Mouse (Mus musculus): ENCODE measurements around the gene Ubald2. TPM values are rescaled to one million over a fixed set of nuclear protein-coding genes. Genes with fewer than 3 reads are reported as not detected.
"Not testable (repeated sequence)": the region's sequence is repeated elsewhere in the genome, so short reads cannot be mapped to it uniquely, and the experiment has no call there.

Gene Ubald2
- polyA plus RNA-seq, 1 experiment, result 443 TPM

DNA sequence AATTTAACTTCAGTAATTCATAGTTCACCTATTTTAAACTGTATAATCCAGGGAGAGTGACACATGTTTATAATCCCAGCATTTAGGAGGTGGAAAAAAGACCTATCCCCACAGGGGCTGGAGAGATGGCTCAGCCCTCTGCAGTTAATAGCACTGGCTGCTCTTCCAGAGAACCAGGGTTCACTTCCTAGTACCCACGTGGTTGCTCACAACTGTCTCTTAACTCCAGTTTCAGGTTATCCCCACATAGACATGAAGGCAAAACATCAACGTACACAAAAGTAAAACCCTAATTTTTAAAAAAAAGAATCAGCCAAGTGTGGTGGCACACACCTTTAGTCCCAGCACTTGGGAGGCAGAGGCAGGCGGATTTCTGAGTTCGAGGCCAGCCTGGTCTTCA is 28.3 kb upstream of the Ubald2 start:
- H3K9ac ChIP-seq (ENCODE audit: low read depth, poor library complexity, severe bottlenecking), result no peak overlapping the region
- no peak overlapping the region for H3K27ac ChIP-seq (ENCODE audit: insufficient read depth, low read length)
- H3K27me3 ChIP-seq (ENCODE audit: control insufficient read depth, insufficient read depth, low read length, poor library complexity, severe bottlenecking), result no peaks in the 10 kb centered on the region
- TF ChIP-seq CTCF (IDR thresholded peaks at IDR 0.05; ENCODE audit: low read depth, low read length), result no peak
- TF ChIP-seq EP300 (IDR thresholded peaks at IDR 0.05; ENCODE audit: insufficient read depth, low read depth, low read length), result no peak
- no peak for TF ChIP-seq POLR2A (IDR thresholded peaks at IDR 0.05; ENCODE audit: insufficient read depth, low read length)
- no peaks in the 10 kb centered on the region for H3K9me3 ChIP-seq (replicated peaks; ENCODE audit: control insufficient read depth, insufficient read depth, low read length, poor library complexity, severe bottlenecking)
- H3K4me1 ChIP-seq (ENCODE audit: control insufficient read depth, insufficient read depth, low read length), result no peaks in the 10 kb centered on the region
- 0 out of 2 replicates have a peak, but pooled peaks cover 2% of the 10 kb centered on the region for H3K36me3 ChIP-seq (ENCODE audit: control insufficient read depth, insufficient read depth, low read length, poor library complexity, severe bottlenecking)
- no peak overlapping the region for H3K4me3 ChIP-seq (ENCODE audit: low read depth, low read length)

DNA sequence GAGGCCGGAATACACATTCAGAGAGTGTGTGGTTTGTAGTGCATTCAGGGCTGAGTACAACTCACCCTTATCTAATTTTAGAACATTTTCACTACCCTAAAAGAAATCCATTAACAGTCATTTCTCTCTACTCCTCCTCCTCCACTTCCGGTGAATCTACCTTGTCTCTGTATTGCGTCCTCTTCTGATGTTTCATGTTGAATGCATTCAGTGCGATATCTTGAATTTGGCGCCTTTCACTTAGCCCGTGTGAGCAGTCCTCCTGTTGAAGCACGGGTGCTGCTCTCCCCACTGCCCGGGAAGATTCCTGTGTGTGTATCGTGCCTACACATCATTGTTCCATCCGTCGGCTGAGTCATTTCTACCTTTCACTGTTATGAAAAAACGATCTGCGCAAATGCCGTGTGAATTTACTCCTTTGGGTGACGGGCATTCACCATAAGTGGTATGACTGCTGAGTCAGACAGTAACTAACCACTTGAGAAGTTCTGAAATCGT is 27.6 kb upstream of the Ubald2 start:
- TF ChIP-seq EP300 (IDR thresholded peaks at IDR 0.05; ENCODE audit: insufficient read depth, low read depth, low read length), result no peak
- TF ChIP-seq POLR2A (IDR thresholded peaks at IDR 0.05; ENCODE audit: insufficient read depth, low read length), result no peak
- no peak for TF ChIP-seq CTCF (IDR thresholded peaks at IDR 0.05; ENCODE audit: low read depth, low read length)
- no peaks in the 10 kb centered on the region for H3K9me3 ChIP-seq (replicated peaks; ENCODE audit: control insufficient read depth, insufficient read depth, low read length, poor library complexity, severe bottlenecking)
- no peak overlapping the region for H3K4me3 ChIP-seq (ENCODE audit: low read depth, low read length)
- no peaks in the 10 kb centered on the region for H3K27me3 ChIP-seq (ENCODE audit: control insufficient read depth, insufficient read depth, low read length, poor library complexity, severe bottlenecking)
- no peak overlapping the region for H3K27ac ChIP-seq (ENCODE audit: insufficient read depth, low read length)
- H3K4me1 ChIP-seq (ENCODE audit: control insufficient read depth, insufficient read depth, low read length), result no peaks in the 10 kb centered on the region
- no peak overlapping the region for H3K9ac ChIP-seq (ENCODE audit: low read depth, poor library complexity, severe bottlenecking)
- 0 out of 2 replicates have a peak, but pooled peaks cover 2% of the 10 kb centered on the region for H3K36me3 ChIP-seq (ENCODE audit: control insufficient read depth, insufficient read depth, low read length, poor library complexity, severe bottlenecking)

DNA sequence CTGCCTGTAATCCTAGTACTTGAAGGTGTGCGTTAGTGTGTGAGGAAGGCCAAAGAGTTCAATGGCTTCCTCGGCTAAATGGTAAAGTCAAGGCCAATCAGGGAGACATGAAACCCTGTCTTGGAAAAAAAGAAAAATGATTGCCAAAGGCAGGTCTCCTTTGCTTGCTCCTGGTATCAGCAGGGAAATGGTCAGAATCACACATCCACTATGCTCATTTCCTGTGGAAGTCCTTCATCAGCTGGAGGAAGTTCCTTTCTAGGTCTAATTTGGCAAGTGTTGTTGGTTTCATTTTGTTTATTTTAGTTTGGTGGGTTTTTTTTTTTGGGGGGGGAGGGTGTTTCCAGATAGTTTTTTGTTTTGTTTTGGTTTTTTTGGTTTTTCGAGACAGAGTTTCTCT is 24.9 kb upstream of the Ubald2 start:
- Histone ChIP-seq H3K9me3 (replicated peaks; ENCODE audit: control insufficient read depth, insufficient read depth, low read length, poor library complexity, severe bottlenecking) (no peaks in the 10 kb centered on the region), H3K27me3 (ENCODE audit: control insufficient read depth, insufficient read depth, low read length, poor library complexity, severe bottlenecking) (no peaks in the 10 kb centered on the region), H3K36me3 (ENCODE audit: control insufficient read depth, insufficient read depth, low read length, poor library complexity, severe bottlenecking) (0 out of 2 replicates have a peak, but pooled peaks cover under 1% of the 10 kb centered on the region), H3K27ac (ENCODE audit: insufficient read depth, low read length) (no peak overlapping the region), H3K4me3 (ENCODE audit: low read depth, low read length) (no peak overlapping the region), H3K9ac (ENCODE audit: low read depth, poor library complexity, severe bottlenecking) (no peak overlapping the region), H3K4me1 (ENCODE audit: control insufficient read depth, insufficient read depth, low read length) (no peaks in the 10 kb centered on the region)
- TF ChIP-seq POLR2A (IDR thresholded peaks at IDR 0.05; ENCODE audit: insufficient read depth, low read length) (no peak), CTCF (IDR thresholded peaks at IDR 0.05; ENCODE audit: low read depth, low read length) (no peak), EP300 (IDR thresholded peaks at IDR 0.05; ENCODE audit: insufficient read depth, low read depth, low read length) (no peak)

DNA sequence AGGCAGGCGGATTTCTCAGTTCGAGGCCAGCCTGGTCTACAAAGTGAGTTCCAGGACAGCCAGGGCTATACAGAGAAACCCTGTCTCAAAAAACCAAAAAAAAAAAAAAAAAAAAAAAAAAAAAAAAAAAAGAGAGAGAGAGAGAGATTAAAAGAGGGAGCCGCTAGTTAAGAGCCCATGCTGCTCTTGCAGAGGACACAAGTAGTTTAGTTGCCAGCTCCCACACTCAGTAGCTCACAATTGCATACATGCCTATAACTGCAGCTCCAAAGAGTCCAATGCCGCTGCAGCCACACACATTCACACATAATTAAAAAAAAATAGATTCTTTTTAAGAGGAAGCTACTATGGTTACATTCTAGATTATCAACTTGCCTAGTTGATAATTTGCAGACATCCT is 23.5 kb upstream of the Ubald2 start:
- not testable (repeated sequence) for H3K27me3 ChIP-seq (ENCODE audit: control insufficient read depth, insufficient read depth, low read length, poor library complexity, severe bottlenecking)

DNA sequence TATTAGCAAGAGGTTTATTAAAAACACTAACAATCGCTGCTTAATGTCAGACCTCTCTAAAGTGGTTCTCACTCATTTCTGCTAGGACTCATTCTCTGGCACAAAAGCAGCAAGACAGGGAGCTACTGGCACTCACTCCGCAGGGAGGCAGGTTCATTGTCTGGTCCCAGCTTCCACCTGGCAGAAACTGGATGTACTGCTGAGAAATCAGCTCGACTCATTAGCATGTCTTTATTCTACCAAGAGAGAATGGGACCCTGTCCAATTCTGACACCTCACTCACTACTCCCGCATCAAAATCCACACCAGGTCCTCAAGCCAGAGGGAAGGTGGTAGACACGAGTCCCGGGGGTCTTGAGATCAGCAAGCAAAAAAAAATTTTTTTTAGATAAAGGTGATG is 22.3 kb upstream of the Ubald2 start:
- no peak overlapping the region for H3K27ac ChIP-seq (ENCODE audit: insufficient read depth, low read length)
- H3K9ac ChIP-seq (ENCODE audit: low read depth, poor library complexity, severe bottlenecking), result no peak overlapping the region; the same call in 1 of the 2 replicates
- peak; percentile 43; the same call in 1 of the 2 replicates for TF ChIP-seq EP300 (IDR thresholded peaks at IDR 0.05; ENCODE audit: insufficient read depth, low read depth, low read length)
- no peak for TF ChIP-seq CTCF (IDR thresholded peaks at IDR 0.05; ENCODE audit: low read depth, low read length)
- H3K27me3 ChIP-seq (ENCODE audit: control insufficient read depth, insufficient read depth, low read length, poor library complexity, severe bottlenecking), result no peaks in the 10 kb centered on the region
- H3K4me3 ChIP-seq (ENCODE audit: low read depth, low read length), result peak overlapping the region; percentile 84
- H3K4me1 ChIP-seq (ENCODE audit: control insufficient read depth, insufficient read depth, low read length), result no peaks in the 10 kb centered on the region
- H3K36me3 ChIP-seq (ENCODE audit: control insufficient read depth, insufficient read depth, low read length, poor library complexity, severe bottlenecking), result no peaks in the 10 kb centered on the region
- H3K9me3 ChIP-seq (replicated peaks; ENCODE audit: control insufficient read depth, insufficient read depth, low read length, poor library complexity, severe bottlenecking), result no peaks in the 10 kb centered on the region

More for the DNA sequence above, 23.5 kb upstream of the Ubald2 start:
- H3K4me3 ChIP-seq (ENCODE audit: low read depth, low read length); H3K9ac ChIP-seq (ENCODE audit: low read depth, poor library complexity, severe bottlenecking); H3K36me3 ChIP-seq (ENCODE audit: control insufficient read depth, insufficient read depth, low read length, poor library complexity, severe bottlenecking); H3K27ac ChIP-seq (ENCODE audit: insufficient read depth, low read length); H3K9me3 ChIP-seq (replicated peaks; ENCODE audit: control insufficient read depth, insufficient read depth, low read length, poor library complexity, severe bottlenecking); H3K4me1 ChIP-seq (ENCODE audit: control insufficient read depth, insufficient read depth, low read length): not testable (repeated sequence)

DNA sequence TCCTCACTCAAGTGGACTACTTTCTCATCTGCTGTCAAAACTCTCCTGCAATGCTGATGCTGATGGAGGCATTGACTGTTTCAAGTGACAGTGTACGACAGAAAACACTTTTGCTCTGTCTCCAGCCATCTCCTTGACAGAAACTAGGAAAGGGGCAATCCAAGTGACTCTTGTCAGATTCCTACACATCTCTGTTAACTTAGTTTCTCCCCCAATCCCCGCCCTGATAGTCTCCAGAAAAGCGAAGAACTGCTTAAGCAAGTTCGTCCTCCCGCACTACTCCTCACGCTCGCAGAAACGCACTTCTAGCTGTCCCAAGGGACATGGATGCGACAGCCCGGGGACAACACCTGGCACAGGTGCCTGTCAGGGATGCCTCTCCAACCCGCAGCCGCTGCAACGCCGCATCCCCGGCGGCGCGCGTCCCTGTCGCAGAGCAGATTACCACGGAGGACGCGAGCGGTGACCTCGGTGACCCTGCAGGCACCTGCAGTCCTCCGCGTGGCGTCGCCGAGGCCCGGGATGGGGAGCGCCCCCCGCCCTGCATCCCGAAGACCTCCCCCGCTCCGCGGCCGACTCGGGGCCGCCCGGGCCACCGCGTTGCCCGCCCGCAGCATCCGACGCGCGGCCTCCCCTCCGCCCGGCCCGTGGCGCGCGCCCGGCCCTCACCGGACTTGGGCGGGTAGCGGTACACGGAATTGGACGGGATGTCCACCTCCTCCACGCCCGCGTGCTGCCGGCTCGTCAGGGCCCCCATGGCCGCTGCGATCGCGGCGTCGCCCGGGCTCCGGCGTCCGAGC is 21.7 kb upstream of the Ubald2 start:
- TF ChIP-seq POLR2A (IDR thresholded peaks at IDR 0.05; ENCODE audit: insufficient read depth, low read length) (no peak), EP300 (IDR thresholded peaks at IDR 0.05; ENCODE audit: insufficient read depth, low read depth, low read length) (no peak), CTCF (IDR thresholded peaks at IDR 0.05; ENCODE audit: low read depth, low read length) (no peak)
- Histone ChIP-seq H3K4me3 (ENCODE audit: low read depth, low read length) (peak overlapping the region; percentile 84), H3K27ac (ENCODE audit: insufficient read depth, low read length) (no peak overlapping the region), H3K9me3 (replicated peaks; ENCODE audit: control insufficient read depth, insufficient read depth, low read length, poor library complexity, severe bottlenecking) (no peaks in the 10 kb centered on the region), H3K36me3 (ENCODE audit: control insufficient read depth, insufficient read depth, low read length, poor library complexity, severe bottlenecking) (no peaks in the 10 kb centered on the region), H3K9ac (ENCODE audit: low read depth, poor library complexity, severe bottlenecking) (peak overlapping the region; percentile 95), H3K27me3 (ENCODE audit: control insufficient read depth, insufficient read depth, low read length, poor library complexity, severe bottlenecking) (no peaks in the 10 kb centered on the region), H3K4me1 (ENCODE audit: control insufficient read depth, insufficient read depth, low read length) (no peaks in the 10 kb centered on the region)
